Mouse (Mus musculus): ENCODE measurements around the gene Tenm3.

GRCm38 (mm10) chr8:48733057-48733456 lies 110.7 kb downstream of the Tenm3 start:
- no peak for TF ChIP-seq EP300 (IDR thresholded peaks at IDR 0.05; ENCODE audit: low read depth)
- no peak for TF ChIP-seq CTCF (IDR thresholded peaks at IDR 0.05; ENCODE audit: low read depth)
